Comparison of ENCODE assay signal across 18 mouse cellular contexts in the genomic region with DNA sequence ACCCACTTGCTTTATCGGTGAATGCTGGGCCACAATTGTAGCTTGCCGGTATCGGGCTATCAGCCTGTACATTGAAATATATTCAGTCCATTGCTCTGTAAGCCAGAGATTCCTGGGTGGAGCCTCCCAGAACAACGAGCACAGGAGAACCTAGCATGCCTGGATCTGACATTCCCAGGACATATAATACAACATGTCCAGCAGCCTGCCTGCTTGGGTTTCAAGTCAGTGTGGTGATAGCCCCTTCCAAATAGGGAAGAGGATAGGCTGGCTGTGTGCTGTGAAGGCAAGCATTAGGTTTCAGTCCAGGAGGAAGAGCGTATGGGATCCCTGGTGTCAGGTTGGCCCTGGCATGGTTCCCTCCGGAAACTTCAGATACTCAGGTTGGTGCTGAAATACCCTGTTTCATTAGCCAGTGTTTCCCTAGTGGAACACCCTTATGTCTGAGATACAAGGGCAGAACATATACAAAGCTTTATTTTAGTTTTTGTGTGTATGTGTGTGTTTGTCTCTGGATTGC. TPM values are rescaled to one million over a fixed set of nuclear protein-coding genes. Genes with fewer than 3 reads are reported as not detected.
"Had no signal": no experiment of that assay in that cellular context is flagged by ENCODE, and none has a peak within 500 bp of the region (broad histone marks: within the 10 kb centered on the region; RNA-seq: fewer than 3 reads in every experiment).

No protein-coding gene starts in this region.

- H3K27me3 ChIP-seq: limb, embryonic 12.5 days; limb, embryonic 15.5 days; megakaryocyte, embryonic 14.5 days; midbrain, embryonic 13.5 days had no signal

- DNase-seq: kidney, postnatal 10 days; kidney, postnatal 36 days; left cerebral cortex, postnatal 4 days; liver, postnatal 0 days; lung, embryonic 14.5 days; lung, postnatal 36 days; thymus, adult 2 months; thymus, postnatal 14 days; thymus, postnatal 4 days had no signal

- H3K4me3 ChIP-seq: limb, embryonic 12.5 days; limb, embryonic 15.5 days; megakaryocyte, embryonic 14.5 days; midbrain, embryonic 10.5 days; midbrain, embryonic 13.5 days; myocyte had no signal

- H3K4me1 ChIP-seq: limb, embryonic 12.5 days; limb, embryonic 15.5 days; megakaryocyte, embryonic 14.5 days; midbrain, embryonic 10.5 days; midbrain, embryonic 13.5 days had no signal

- H3K9me3 ChIP-seq: limb, embryonic 12.5 days; limb, embryonic 15.5 days; megakaryocyte, embryonic 14.5 days; midbrain, embryonic 10.5 days; midbrain, embryonic 13.5 days had no signal

- H3K27ac ChIP-seq: limb, embryonic 12.5 days; limb, embryonic 15.5 days; liver, embryonic 14.5 days; midbrain, embryonic 10.5 days; midbrain, embryonic 13.5 days; stomach, postnatal 0 days had no signal

- H3K36me3 ChIP-seq: limb, embryonic 12.5 days; limb, embryonic 15.5 days; midbrain, embryonic 10.5 days; midbrain, embryonic 13.5 days had no signal

RNA-seq across cellular contexts. Expression of gene Cobl, which starts 41.7 kb away (rescaled TPM):
- total RNA-seq: monocyte, adult 5-6 weeks had no signal
